Mouse (Mus musculus) spleen, adult 2 months (tissue): ENCODE measurements around the gene Nlgn2. TPM values are rescaled to one million over a fixed set of nuclear protein-coding genes. Genes with fewer than 3 reads are reported as not detected.
A peak's percentile ranks its signal among the peaks of the same experiment; 100 is the strongest.

Experiments used
- DNase-seq, 2 experiments: peaks; one replicate each; pipeline versions ENCODE4 v3.0.0 to v3.0.0-alpha.2; 2012 to 2021; ENCODE audit warnings: low spot score in 2 of 2, low read depth in 1 of 2
- H3K27ac ChIP-seq: fragments of 200-500 bp; 2 replicates; pipeline ENCODE4 v1.5.1; 2012; ENCODE audit warnings: low read length, inconsistent platforms; ENCODE audit not compliant: insufficient read depth
- H3K27me3 ChIP-seq: fragments of 200-500 bp; 2 replicates; pipeline ENCODE4 v1.6.1; 2012; ENCODE audit warnings: mild to moderate bottlenecking, moderate library complexity, low read length, inconsistent platforms; ENCODE audit not compliant: control insufficient read depth, insufficient read depth
- H3K36me3 ChIP-seq: fragments of 200-500 bp; 2 replicates; pipeline ENCODE4 v1.6.1; 2012; ENCODE audit warnings: mild to moderate bottlenecking, low read length, inconsistent platforms; ENCODE audit not compliant: control insufficient read depth, insufficient read depth
- H3K4me1 ChIP-seq: fragments of 200-500 bp; 2 replicates; pipeline ENCODE4 v1.6.1; 2011; ENCODE audit warnings: inconsistent platforms; ENCODE audit not compliant: control insufficient read depth, insufficient read depth, insufficient read length
- H3K4me3 ChIP-seq: fragments of 200-500 bp; 2 replicates; pipeline ENCODE4 v1.5.1; 2011; ENCODE audit warnings: mild to moderate bottlenecking, inconsistent platforms; ENCODE audit not compliant: insufficient read depth, insufficient read length; ENCODE audit errors: extremely low read depth
- CTCF ChIP-seq: fragments of 200-500 bp; IDR thresholded peaks from 2 replicates; pipeline ENCODE4 v1.5.1; 2011; ENCODE audit warnings: mild to moderate bottlenecking, inconsistent platforms; ENCODE audit not compliant: insufficient read depth, insufficient read length, insufficient replicate concordance; ENCODE audit errors: extremely low read depth
- POLR2A ChIP-seq: fragments of 200-500 bp; IDR thresholded peaks from 2 replicates; pipeline ENCODE4 v1.6.1; 2011; ENCODE audit warnings: low read depth, low read length, inconsistent platforms
- WGBS: fragments of 180-500 bp; shearing (Covaris S2); methylation state at CpG from one replicate; pipeline ENCODE4 v1.1.7; 2018; 5-methylcytosine and 5-hydroxymethylcytosine counted together
- polyA plus RNA-seq: library from polyadenylated mRNA; depleted of rRNA; stranded (reverse); fragments of >200 nt; gene quantifications from 2 replicates; pipeline ENCODE4 v1.2.3, GENCODE M21; 2012

Gene Nlgn2
- polyA plus RNA-seq, 1 experiment, result 9.1 TPM

DNA sequence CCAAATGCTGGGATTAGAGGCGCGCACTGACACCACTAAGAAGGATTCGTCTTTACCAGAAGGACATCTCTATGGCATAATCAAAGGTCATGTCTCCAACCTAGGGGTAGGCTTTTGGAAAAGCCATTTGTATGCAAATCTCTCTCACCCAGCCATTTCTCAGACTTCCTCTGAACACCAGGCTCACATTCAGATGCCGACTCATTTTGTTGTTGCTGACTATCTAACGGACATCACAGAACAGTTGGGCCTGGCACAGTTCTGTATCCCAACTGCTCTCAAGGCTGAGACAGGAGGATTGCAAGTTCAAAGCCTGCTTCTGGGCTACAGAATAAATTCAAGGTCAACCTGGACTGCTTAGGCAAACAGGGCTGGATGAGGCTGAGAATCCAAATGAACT is 50.3 kb downstream of the Nlgn2 start:
- WGBS, result 84% methylated on average over 5 of the region's 5 CpGs
- Histone ChIP-seq H3K27me3 (no peaks in the 10 kb centered on the region), H3K4me3 (no peak overlapping the region), H3K4me1 (no peaks in the 10 kb centered on the region), H3K36me3 (no peaks in the 10 kb centered on the region), H3K27ac (no peak overlapping the region)
- TF ChIP-seq POLR2A, result no peak
- no peak for TF ChIP-seq CTCF
- DNase-seq, result no peak

DNA sequence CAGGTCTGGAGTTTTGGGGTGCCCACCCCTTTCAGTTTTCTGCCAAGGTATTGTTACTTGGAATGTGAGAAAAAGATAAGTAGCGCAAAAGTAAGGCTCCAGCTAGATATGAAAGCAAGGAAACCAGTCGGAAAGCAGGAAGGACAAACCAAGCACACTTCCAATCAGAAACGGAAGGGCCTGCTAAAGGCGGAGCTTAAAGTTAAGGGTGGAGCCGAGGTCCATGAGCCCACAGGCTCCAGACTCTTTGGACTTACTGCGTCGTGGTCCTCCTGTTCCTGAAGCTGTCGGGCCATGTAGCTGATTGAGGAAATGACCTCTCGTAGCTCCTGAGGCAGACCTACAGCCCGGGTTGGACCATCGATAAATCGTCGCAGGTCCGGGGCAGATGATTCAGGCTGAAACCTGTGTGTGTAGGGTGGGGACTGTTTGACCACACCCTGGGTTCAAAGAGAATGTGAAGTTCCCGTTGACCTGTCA is 52.8 kb downstream of the Nlgn2 start:
- H3K4me3 ChIP-seq, result peak overlapping the region; percentile 8; the same call in 1 of the 2 replicates
- no peaks in the 10 kb centered on the region for H3K4me1 ChIP-seq
- no peak overlapping the region for H3K27ac ChIP-seq
- WGBS, result 50% methylated on average over 15 of the region's 15 CpGs
- no peak for DNase-seq
- no peaks in the 10 kb centered on the region for H3K27me3 ChIP-seq
- no peaks in the 10 kb centered on the region for H3K36me3 ChIP-seq
- TF ChIP-seq CTCF (no peak), POLR2A (no peak)

DNA sequence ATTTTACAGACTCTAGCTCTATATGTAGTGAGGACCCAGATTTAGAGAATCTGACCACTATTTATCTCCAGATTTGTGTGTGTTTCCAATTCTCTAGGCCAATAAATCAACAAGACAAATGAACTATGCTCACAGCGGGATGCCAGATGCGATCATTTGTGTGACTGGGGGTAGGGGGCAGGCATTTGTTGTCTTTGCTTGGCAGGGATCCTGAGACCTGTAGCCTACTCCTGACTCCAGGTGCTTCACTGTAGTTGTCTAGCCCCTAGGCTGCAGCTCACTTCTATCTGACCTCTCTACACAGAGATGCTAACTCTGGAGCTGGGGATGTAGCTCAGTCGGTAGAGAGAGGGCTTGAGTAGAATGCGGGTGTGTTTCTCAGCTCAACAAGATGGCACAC is 55.8 kb downstream of the Nlgn2 start:
- peaks cover 6% of the 10 kb centered on the region for H3K36me3 ChIP-seq
- no peak overlapping the region for H3K27ac ChIP-seq
- H3K4me1 ChIP-seq, result peaks cover 8% of the 10 kb centered on the region
- DNase-seq, result no peak
- WGBS, result 84% methylated on average over 4 of the region's 4 CpGs
- no peak for TF ChIP-seq CTCF
- no peak for TF ChIP-seq POLR2A
- no peaks in the 10 kb centered on the region for H3K27me3 ChIP-seq
- no peak overlapping the region for H3K4me3 ChIP-seq

DNA sequence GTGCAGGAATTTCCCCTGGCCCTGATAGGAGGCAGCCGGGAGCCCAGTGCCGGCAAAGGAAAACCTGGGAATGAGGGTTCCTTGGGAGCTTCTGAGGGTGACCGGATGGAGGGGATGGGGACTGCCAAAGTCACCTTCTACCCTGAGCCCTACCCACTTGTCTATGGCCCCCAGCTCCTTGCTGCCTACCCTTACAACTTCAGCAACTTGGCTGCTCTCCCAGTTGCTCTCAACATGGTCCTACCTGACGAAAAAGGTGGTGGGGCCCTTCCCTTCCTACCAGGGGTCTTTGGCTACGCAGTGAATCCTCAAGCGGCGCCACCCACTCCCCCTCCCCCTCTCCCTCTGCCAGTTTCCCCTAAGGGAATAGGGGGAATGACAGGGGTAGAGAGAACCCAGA is 58.6 kb downstream of the Nlgn2 start:
- peaks cover 21% of the 10 kb centered on the region for H3K4me1 ChIP-seq
- peaks cover 15% of the 10 kb centered on the region for H3K36me3 ChIP-seq
- 86% methylated on average over 7 of the region's 7 CpGs for WGBS
- no peak overlapping the region for H3K27ac ChIP-seq
- TF ChIP-seq CTCF, result no peak
- TF ChIP-seq POLR2A, result no peak
- no peak overlapping the region for H3K4me3 ChIP-seq
- H3K27me3 ChIP-seq, result no peaks in the 10 kb centered on the region
- DNase-seq, result no peak

DNA sequence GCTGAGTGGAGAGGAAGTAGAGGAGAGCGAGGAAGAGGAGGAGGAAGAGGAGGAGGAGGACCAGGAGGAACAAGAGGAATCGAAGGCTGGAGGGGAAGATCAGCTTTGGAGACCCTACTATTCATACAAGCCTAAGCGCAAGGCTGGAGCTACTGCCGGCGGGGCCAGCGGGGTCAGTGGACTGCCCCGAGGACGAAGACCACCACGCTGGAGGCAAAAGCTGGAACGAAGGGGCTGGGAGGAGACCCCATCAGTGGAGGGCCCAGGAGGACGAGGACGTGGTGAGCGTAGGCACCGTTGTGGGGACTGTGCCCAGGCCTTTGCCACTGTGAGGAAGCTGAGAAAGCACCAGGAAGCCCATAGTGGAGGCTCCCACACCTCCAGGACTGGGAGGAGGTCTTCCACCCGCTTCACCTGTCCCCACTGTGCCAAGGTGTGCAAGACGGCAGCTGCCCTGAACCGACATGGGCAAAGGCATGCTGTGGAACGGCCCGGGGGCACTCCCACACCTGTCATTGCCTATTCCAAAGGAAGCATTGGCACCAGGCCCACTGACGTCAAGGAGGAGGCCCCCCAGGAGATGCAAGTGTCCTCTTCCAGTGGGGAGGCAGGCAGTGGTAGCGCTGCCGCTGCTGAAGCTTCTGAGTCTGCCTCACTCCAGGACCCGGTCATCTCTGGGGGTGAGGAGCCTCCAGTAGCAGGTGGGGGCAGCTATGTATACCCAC is 59.2 kb downstream of the Nlgn2 start:
- WGBS, result 79% methylated on average over 23 of the region's 23 CpGs
- TF ChIP-seq CTCF (no peak), POLR2A (no peak)
- no peak for DNase-seq
- Histone ChIP-seq H3K4me3 (no peak overlapping the region), H3K27me3 (no peaks in the 10 kb centered on the region), H3K27ac (no peak overlapping the region), H3K4me1 (peaks cover 22% of the 10 kb centered on the region), H3K36me3 (peaks cover 15% of the 10 kb centered on the region)

DNA sequence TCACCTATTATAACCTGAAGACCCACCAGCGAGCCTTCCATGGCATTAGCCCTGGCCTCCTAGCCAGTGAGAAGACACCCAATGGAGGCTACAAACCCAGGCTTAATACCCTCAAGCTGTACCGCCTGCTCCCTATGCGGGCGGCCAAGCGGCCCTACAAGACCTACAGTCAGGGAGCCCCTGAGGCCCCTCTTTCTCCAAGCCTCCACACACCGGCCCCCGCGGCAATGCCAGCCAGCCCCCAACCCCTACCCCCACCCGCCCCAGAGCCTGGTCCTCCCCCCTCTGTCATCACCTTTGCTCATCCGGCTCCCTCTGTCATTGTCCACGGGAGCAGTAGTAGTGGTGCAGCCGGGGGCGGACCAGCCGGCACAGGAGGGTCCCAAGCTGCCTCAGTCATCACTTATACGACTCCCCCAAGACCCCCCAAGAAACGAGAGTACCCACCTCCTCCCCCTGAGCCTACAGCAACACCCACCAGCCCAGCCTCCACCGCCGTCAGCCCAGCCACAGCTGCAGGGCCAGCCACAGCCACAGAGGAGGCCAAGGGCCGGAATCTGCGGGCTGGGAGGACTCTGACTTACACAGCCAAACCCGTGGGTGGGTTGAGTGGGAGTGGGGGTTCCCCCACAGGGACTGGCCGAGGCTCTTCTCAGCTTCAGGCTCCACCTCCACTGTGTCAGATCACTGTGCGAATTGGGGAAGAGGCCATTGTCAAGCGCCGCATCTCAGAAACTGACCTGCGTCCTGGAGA is 59.9 kb downstream of the Nlgn2 start:
- H3K36me3 ChIP-seq, result peaks cover 15% of the 10 kb centered on the region
- peaks cover 22% of the 10 kb centered on the region for H3K4me1 ChIP-seq
- no peak overlapping the region for H3K27ac ChIP-seq
- WGBS, result 68% methylated on average over 26 of the region's 26 CpGs
- H3K4me3 ChIP-seq, result no peak overlapping the region
- H3K27me3 ChIP-seq, result no peaks in the 10 kb centered on the region
- TF ChIP-seq POLR2A (no peak), CTCF (no peak)
- DNase-seq, result no peak

DNA sequence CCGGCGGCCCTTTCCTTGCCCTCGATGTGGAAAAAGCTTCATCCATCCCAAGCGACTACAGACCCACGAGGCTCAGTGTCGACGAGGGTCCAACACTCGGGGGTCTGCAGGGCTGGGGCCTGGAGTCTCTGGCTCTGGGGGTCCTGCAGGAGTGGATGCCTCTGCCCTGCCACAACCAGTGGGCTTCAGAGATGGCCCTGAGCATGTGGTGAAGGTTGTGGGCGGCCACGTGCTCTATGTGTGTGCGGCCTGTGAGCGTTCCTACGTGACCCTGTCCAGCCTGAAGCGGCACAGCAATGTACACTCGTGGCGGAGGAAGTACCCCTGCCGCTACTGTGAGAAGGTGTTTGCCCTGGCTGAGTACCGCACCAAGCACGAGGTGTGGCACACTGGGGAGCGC is 61.1 kb downstream of the Nlgn2 start:
- no peak for DNase-seq
- TF ChIP-seq POLR2A, result no peak
- no peak for TF ChIP-seq CTCF
- Histone ChIP-seq H3K27me3 (no peaks in the 10 kb centered on the region), H3K4me1 (peaks cover 22% of the 10 kb centered on the region), H3K27ac (no peak overlapping the region), H3K36me3 (peaks cover 15% of the 10 kb centered on the region), H3K4me3 (no peak overlapping the region)
- WGBS, result 90% methylated on average over 20 of the region's 20 CpGs
